Mouse (Mus musculus) granulocyte monocyte progenitor cell, adult 5-6 weeks (primary cell): Measurements from ENCODE around the gene Ptgr2. TPM values are rescaled to one million over a fixed set of nuclear protein-coding genes. Genes with fewer than 3 reads are reported as not detected.
A peak's percentile ranks its signal among the peaks of the same experiment; 100 is the strongest.
"Not testable (repeated sequence)": the region's sequence is repeated elsewhere in the genome, so short reads cannot be mapped to it uniquely, and the experiment has no call there.

Experiments
- ATAC-seq: replicated peaks from 2 replicates; pipeline ENCODE4 v1.8.0; 2016; ENCODE audit warnings: mild to moderate bottlenecking, moderate TSS enrichment, inconsistent platforms; ENCODE audit not compliant: poor library complexity, severe bottlenecking
- total RNA-seq, 2 experiments: library from RNA; stranded (forward) in 1 of 2; stranded (reverse) in 1 of 2; fragments of 200-712, 200-1000 nt in 1 of 2; fragments of >200 nt in 1 of 2; fragmentation: Nextera tagmentation in 1 of 2; gene quantifications; 2 replicates each; pipeline ENCODE4 v1.2.3; 2014 to 2017

Gene Ptgr2
- total RNA-seq (2014; fragmentation: Nextera tagmentation) (22.3 and 24.9 TPM in 2 replicates), total RNA-seq (2017) (60.8 and 69.0 TPM in 2 replicates)

- peak; percentile 98 for ATAC-seq
Measured at GRCm38 (mm10) chr12:84284885-84285592, at the start of gene Ptgr2. Ptgr2 (plus strand) TSS chr12:84285232.

GRCm38 (mm10) chr12:84235577-84235976 is 49.5 kb upstream of the Ptgr2 start:
- ATAC-seq = no peak

- no peak for ATAC-seq
Measured at GRCm38 (mm10) chr12:84235981-84236752, 48.9 kb upstream of the Ptgr2 start.

- ATAC-seq = not testable (repeated sequence)
Measured at GRCm38 (mm10) chr12:84237036-84237435, 48.0 kb upstream of the Ptgr2 start.

GRCm38 (mm10) chr12:84243076-84243770 is 41.8 kb upstream of the Ptgr2 start:
- peak; percentile 97 for ATAC-seq

- ATAC-seq = no peak
Measured at GRCm38 (mm10) chr12:84245683-84246082, 39.3 kb upstream of the Ptgr2 start.

- ATAC-seq = peak; percentile 93
Measured at GRCm38 (mm10) chr12:84249217-84249616, 35.8 kb upstream of the Ptgr2 start.

- ATAC-seq = peak; percentile 80
Measured at GRCm38 (mm10) chr12:84252811-84253210, 32.2 kb upstream of the Ptgr2 start.

- no peak for ATAC-seq
Measured at GRCm38 (mm10) chr12:84254886-84255285, 30.1 kb upstream of the Ptgr2 start.

- ATAC-seq = no peak; the same call in 1 of the 2 replicates
Measured at GRCm38 (mm10) chr12:84260363-84260762, 24.7 kb upstream of the Ptgr2 start.

GRCm38 (mm10) chr12:84267264-84267663 is 17.8 kb upstream of the Ptgr2 start:
- ATAC-seq = no peak

- no peak for ATAC-seq
Measured at GRCm38 (mm10) chr12:84273366-84273765, 11.7 kb upstream of the Ptgr2 start.

- peak; percentile 99 for ATAC-seq
Measured at GRCm38 (mm10) chr12:84275288-84275687, 9.7 kb upstream of the Ptgr2 start.

GRCm38 (mm10) chr12:84276288-84276687 is 8.7 kb upstream of the Ptgr2 start:
- ATAC-seq = no peak

- no peak for ATAC-seq
Measured at GRCm38 (mm10) chr12:84276799-84277198, 8.2 kb upstream of the Ptgr2 start.

- no peak for ATAC-seq
Measured at GRCm38 (mm10) chr12:84277832-84278231, 7.2 kb upstream of the Ptgr2 start.

GRCm38 (mm10) chr12:84278901-84279300 is 6.1 kb upstream of the Ptgr2 start:
- ATAC-seq = no peak

GRCm38 (mm10) chr12:84284391-84284790 is 641 bp upstream of the Ptgr2 start:
- no peak for ATAC-seq

GRCm38 (mm10) chr12:84285593-84285968 is 549 bp downstream of the Ptgr2 start:
- ATAC-seq = peak; percentile 29

GRCm38 (mm10) chr12:84288461-84288860 is 3.4 kb downstream of the Ptgr2 start:
- peak; percentile 47 for ATAC-seq

- no peak for ATAC-seq
Measured at GRCm38 (mm10) chr12:84297851-84298250, 12.8 kb downstream of the Ptgr2 start.
